Mouse (Mus musculus) G1E (cell line): Measurements from ENCODE around the gene Disc1. TPM values are rescaled to one million over a fixed set of nuclear protein-coding genes. Genes with fewer than 3 reads are reported as not detected.

ENCODE experiments used
- ATAC-seq: 2 replicates; pipeline ENCODE4 v1.8.0; 2016; ENCODE audit warnings: mild to moderate bottlenecking; ENCODE audit not compliant: insufficient number of reproducible peaks, poor library complexity, low FRiP score, severe bottlenecking; ENCODE audit errors: extremely low read depth
- DNase-seq: peaks from one replicate; pipeline ENCODE4 v3.0.0; 2012; ENCODE audit warnings: low spot score
- H3K27me3 ChIP-seq: 2 replicates; pipeline ENCODE4 v1.6.1; 2012; ENCODE audit warnings: mild to moderate bottlenecking, low read length, inconsistent platforms; ENCODE audit not compliant: insufficient read depth
- H3K36me3 ChIP-seq: replicated peaks from 2 replicates; pipeline ENCODE3; 2012; ENCODE audit warnings: mild to moderate bottlenecking, inconsistent platforms
- H3K4me1 ChIP-seq: 2 replicates; pipeline ENCODE4 v1.6.1; 2012; ENCODE audit warnings: low read depth, low read length, inconsistent platforms, mixed read lengths; ENCODE audit not compliant: insufficient read depth
- H3K4me3 ChIP-seq: 2 replicates; pipeline ENCODE4 v1.5.1; 2012; ENCODE audit warnings: low read depth, mild to moderate bottlenecking, inconsistent platforms, low read length, moderate library complexity, mixed read lengths
- H3K9me3 ChIP-seq: replicated peaks from 2 replicates; pipeline ENCODE4 v1.6.1; 2012; ENCODE audit warnings: inconsistent platforms
- CTCF ChIP-seq: IDR thresholded peaks from 2 replicates; pipeline ENCODE4 v1.5.1; 2012; ENCODE audit warnings: low read depth, low read length, inconsistent platforms, mixed read lengths
- GATA1 ChIP-seq: IDR thresholded peaks from 2 replicates; pipeline ENCODE4 v1.6.1; 2012; ENCODE audit warnings: borderline replicate concordance, low read length, inconsistent platforms, mixed read lengths
- GATA2 ChIP-seq: IDR thresholded peaks from 2 replicates; pipeline ENCODE4 v1.6.1; 2012; ENCODE audit warnings: low read depth, low read length, inconsistent platforms, borderline replicate concordance
- POLR2AphosphoS5 ChIP-seq: IDR thresholded peaks from 2 replicates; pipeline ENCODE4 v1.6.1; 2012; ENCODE audit warnings: low read depth, low read length, inconsistent platforms; ENCODE audit not compliant: insufficient replicate concordance
- TAL1 ChIP-seq: conservative IDR thresholded peaks from 2 replicates; pipeline ENCODE4 v1.6.1; 2012; ENCODE audit warnings: low read depth, low read length, inconsistent platforms, mixed read lengths
- polyA plus RNA-seq: library from polyadenylated mRNA; stranded (reverse); fragments of >175 nt; gene quantifications from 2 replicates; pipeline ENCODE4 v1.2.3, GENCODE M21; 2012
- total RNA-seq, 2 experiments: library from RNA; stranded (forward) in 1 of 2; stranded (reverse) in 1 of 2; fragments of 200-1000 nt in 1 of 2; fragments of >200 nt in 1 of 2; fragmentation: Nextera tagmentation in 1 of 2; gene quantifications; 2 replicates each; pipeline ENCODE4 v1.2.3; 2014 to 2017

Disc1 gene
- total and polyA plus RNA-seq, 3 experiments: not detected

- Histone ChIP-seq H3K27me3 (peaks cover 5% of the 10 kb centered on the region; the same call in 1 of the 2 replicates), H3K9me3 (peaks cover 93% of the 10 kb centered on the region), H3K36me3 (no peaks in the 10 kb centered on the region), H3K4me3 (no peak overlapping the region), H3K4me1 (no peaks in the 10 kb centered on the region)
- DNase-seq (no peak), ATAC-seq (no peak)
- TF ChIP-seq GATA2 (no peak), GATA1 (no peak), POLR2AphosphoS5 (no peak), TAL1 (no peak), CTCF (no peak)
Observed at GRCm38 (mm10) chr8:125083746-125084145, 29.8 kb downstream of the Disc1 start.

DNA sequence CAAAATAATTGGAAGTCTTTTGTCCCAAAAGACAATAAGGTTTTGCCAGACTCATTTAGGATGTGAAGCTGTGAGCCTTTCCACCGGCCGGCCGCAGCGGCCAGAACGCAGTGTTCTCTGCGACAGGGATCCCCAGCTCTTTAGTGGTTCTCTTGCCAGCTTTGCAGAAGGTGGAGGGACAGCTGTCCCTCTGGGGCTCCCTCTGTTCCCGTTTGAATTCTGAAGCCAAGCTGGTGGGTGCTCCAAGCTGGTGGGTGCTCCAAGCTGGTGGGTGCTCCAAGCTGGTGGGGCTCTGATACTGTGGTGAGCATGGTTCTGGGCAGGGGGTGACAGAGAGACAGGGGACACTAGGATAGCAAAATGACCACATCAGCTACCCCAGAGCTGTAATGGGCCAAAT, 30.5 kb downstream of the Disc1 start:
- no peak for TF ChIP-seq POLR2AphosphoS5
- no peak for TF ChIP-seq GATA2
- TF ChIP-seq CTCF: no peak
- TF ChIP-seq GATA1: no peak
- TF ChIP-seq TAL1: no peak
- H3K36me3 ChIP-seq: no peaks in the 10 kb centered on the region
- ATAC-seq (no peak), DNase-seq (no peak)
- no peak overlapping the region for H3K4me3 ChIP-seq
- no peaks in the 10 kb centered on the region for H3K4me1 ChIP-seq
- peaks cover 93% of the 10 kb centered on the region for H3K9me3 ChIP-seq
- H3K27me3 ChIP-seq: peaks cover 5% of the 10 kb centered on the region; the same call in 1 of the 2 replicates

DNA sequence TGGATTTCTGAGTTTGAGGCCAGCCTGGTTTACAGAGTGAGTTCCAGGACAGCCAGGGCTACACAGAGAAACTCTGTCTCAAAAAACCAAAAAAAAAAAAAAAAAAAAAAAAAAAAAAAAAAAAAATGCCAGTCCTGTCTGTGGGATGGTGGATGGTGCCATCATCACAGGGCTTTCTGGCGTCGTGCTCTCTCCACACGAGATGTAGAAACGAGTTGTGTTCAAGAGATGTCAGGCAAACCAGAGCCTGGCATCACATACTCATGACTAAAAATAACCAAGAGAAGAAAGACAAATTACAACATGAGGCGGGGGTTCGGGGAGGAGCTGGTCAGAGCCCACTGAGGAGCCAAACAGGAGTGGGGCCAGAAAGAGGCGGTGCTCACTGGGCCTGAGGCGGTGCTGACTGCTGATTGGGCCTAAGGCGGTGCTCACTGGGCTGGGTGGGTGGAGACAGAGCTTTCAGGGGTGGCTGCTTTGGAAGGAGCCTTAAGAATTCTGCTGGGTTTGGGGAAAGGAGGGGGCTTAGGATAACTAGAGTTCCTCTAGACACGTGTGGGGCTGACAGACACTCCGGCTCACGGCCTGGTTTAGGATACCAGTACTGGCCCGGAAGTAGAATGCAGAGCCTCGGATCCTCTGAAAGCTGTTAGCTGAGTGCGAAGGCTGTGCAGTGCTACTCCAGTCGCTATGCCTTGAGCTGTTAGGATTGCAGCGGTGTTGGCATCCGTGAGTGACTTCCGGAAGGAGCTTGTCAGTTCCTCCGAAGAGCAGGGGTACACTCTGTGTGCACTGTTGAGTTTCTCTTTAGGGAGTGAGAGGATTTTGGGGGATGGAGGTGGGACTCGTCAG, 37.1 kb downstream of the Disc1 start:
- TF ChIP-seq CTCF: no peak
- Histone ChIP-seq H3K9me3 (peaks cover 81% of the 10 kb centered on the region), H3K4me3 (no peak overlapping the region), H3K27me3 (peaks cover 5% of the 10 kb centered on the region; the same call in 1 of the 2 replicates), H3K36me3 (no peaks in the 10 kb centered on the region), H3K4me1 (no peaks in the 10 kb centered on the region)
- no peak for DNase-seq
- ATAC-seq: no peak

- no peak for TF ChIP-seq CTCF
- TF ChIP-seq GATA2: no peak
- no peak for TF ChIP-seq TAL1
- TF ChIP-seq GATA1: no peak
- no peak for TF ChIP-seq POLR2AphosphoS5
- no peak for ATAC-seq
- no peak overlapping the region for H3K4me3 ChIP-seq
- no peaks in the 10 kb centered on the region for H3K27me3 ChIP-seq
- H3K9me3 ChIP-seq: peaks cover 59% of the 10 kb centered on the region
- no peaks in the 10 kb centered on the region for H3K4me1 ChIP-seq
- no peaks in the 10 kb centered on the region for H3K36me3 ChIP-seq
- DNase-seq: no peak
Observed at GRCm38 (mm10) chr8:125097140-125097539, 43.1 kb downstream of the Disc1 start.

- Histone ChIP-seq H3K4me1 (no peaks in the 10 kb centered on the region), H3K27me3 (no peaks in the 10 kb centered on the region), H3K4me3 (no peak overlapping the region), H3K9me3 (peaks cover 62% of the 10 kb centered on the region), H3K36me3 (no peaks in the 10 kb centered on the region)
- DNase-seq (no peak), ATAC-seq (no peak)
- TF ChIP-seq POLR2AphosphoS5 (no peak), CTCF (no peak), GATA1 (no peak), GATA2 (no peak), TAL1 (no peak)
Observed at GRCm38 (mm10) chr8:125098050-125098449, 44.1 kb downstream of the Disc1 start.

- H3K36me3 ChIP-seq: no peaks in the 10 kb centered on the region
- ATAC-seq (no peak), DNase-seq (no peak)
- no peak overlapping the region for H3K4me3 ChIP-seq
- H3K4me1 ChIP-seq: no peaks in the 10 kb centered on the region
- TF ChIP-seq GATA1 (no peak), POLR2AphosphoS5 (no peak), CTCF (no peak), TAL1 (no peak), GATA2 (no peak)
- H3K9me3 ChIP-seq: peaks cover 78% of the 10 kb centered on the region
- H3K27me3 ChIP-seq: no peaks in the 10 kb centered on the region
Observed at GRCm38 (mm10) chr8:125102303-125102702, 48.3 kb downstream of the Disc1 start.
